Mouse (Mus musculus): ENCODE measurements around the gene Ift172.
"Not testable (repeated sequence)": the region's sequence is repeated elsewhere in the genome, so short reads cannot be mapped to it uniquely, and the experiment has no call there.

DNA sequence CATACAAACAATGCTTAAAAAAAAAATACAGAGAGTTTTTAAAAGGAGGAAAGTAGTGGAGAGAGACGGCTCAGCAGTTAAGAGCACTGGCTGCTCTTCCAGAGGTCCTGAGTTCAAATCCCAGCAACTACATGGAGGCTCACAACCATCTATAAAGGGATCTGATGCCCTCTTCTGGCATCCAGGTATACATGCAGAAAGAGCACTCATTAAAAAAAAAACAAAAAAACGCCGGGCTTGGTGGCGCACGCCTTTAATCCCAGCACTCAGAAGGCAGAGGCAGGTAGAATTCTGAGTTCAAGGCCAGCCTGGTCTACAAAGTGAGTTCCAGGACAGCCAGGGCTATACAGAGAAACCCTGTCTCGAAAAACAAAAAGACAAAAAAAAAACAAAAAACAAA lies 74.4 kb downstream of the Ift172 start:
- TF ChIP-seq CTCF, EP300 (IDR thresholded peaks at IDR 0.05): not testable (repeated sequence)

Measured in lung, postnatal 0 days (tissue).